Mouse (Mus musculus) left cerebral cortex, postnatal 25 days (tissue): ENCODE measurements around the gene Rims3. TPM values are rescaled to one million over a fixed set of nuclear protein-coding genes. Genes with fewer than 3 reads are reported as not detected.

Experiments
- DNase-seq, 2 experiments: peaks; one replicate each; pipeline ENCODE4 v3.0.0; 2022; ENCODE audit warnings: low spot score in 2 of 2, mixed read lengths in 1 of 2
- intact Hi-C: fragments of 180-260 bp; cut with DNase I; formaldehyde crosslinking; loops from one replicate; pipeline ENCODE4 v1.15.1; 2025
- total RNA-seq, 2 experiments: library from RNA; stranded (reverse); gene quantifications; 2 replicates each; pipeline ENCODE4 v1.2.3; 2021

Gene Rims3
- total RNA-seq, result 100 to 1,000 TPM in 1 of 2 experiments, 10 to 100 TPM in 1; 94.9 to 115 TPM

- peak; percentile 46 to 65 for DNase-seq
- intact Hi-C loops, result no loop called here
Observed at GRCm38 (mm10) chr4:120854588-120855319, at the start of gene Rims3. Rims3 (plus strand) TSS chr4:120854816.

GRCm38 (mm10) chr4:120805816-120806215 lies 48.8 kb upstream of the Rims3 start:
- intact Hi-C loops, result no loop called here
- no peak for DNase-seq

DNA sequence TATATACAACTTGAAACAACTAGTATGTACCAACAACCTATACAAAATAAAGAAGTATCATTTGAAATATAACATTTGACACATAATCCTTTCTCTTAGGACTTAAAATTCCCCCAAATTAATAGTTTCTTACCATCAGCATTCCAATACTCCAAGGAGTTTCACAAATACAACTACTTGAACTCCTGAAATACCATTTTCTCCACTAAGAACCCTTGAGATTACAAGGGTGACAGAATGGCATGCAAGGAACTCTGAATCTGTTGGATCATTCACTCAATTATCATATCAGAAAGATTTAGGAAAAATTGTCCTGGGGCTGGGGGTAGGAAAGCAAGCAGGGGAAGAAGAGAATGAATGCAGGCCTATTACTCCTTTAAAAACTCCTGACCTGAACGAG lies 40.9 kb upstream of the Rims3 start:
- intact Hi-C loops, result no loop called here
- DNase-seq, result no peak

DNA sequence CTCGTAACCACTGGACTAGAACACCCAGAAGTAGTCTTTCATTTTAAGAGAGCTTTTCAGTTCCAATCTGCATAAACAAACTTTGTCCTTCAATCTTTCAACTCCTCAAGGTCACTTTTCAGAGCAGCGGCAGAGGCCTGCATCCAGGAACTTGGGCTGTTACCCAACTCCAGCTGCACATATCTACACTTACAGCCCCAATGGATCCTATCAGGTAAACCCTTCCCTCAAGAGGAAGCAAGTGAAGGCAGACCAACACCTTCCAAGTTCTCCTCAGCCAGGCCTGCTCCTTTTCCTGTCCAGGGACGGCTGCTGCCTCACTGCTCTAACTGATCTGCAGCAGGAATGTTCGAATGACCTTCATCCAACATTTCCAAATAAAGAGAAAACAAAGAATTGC lies 40.4 kb upstream of the Rims3 start:
- DNase-seq, result no peak
- intact Hi-C loops, result no loop called here

GRCm38 (mm10) chr4:120815163-120815562 lies 39.5 kb upstream of the Rims3 start:
- no peak for DNase-seq
- intact Hi-C loops, result no loop called here

GRCm38 (mm10) chr4:120815622-120816334 lies 38.8 kb upstream of the Rims3 start:
- intact Hi-C loops, result no loop called here
- peak; percentile 85 to 97 for DNase-seq

DNA sequence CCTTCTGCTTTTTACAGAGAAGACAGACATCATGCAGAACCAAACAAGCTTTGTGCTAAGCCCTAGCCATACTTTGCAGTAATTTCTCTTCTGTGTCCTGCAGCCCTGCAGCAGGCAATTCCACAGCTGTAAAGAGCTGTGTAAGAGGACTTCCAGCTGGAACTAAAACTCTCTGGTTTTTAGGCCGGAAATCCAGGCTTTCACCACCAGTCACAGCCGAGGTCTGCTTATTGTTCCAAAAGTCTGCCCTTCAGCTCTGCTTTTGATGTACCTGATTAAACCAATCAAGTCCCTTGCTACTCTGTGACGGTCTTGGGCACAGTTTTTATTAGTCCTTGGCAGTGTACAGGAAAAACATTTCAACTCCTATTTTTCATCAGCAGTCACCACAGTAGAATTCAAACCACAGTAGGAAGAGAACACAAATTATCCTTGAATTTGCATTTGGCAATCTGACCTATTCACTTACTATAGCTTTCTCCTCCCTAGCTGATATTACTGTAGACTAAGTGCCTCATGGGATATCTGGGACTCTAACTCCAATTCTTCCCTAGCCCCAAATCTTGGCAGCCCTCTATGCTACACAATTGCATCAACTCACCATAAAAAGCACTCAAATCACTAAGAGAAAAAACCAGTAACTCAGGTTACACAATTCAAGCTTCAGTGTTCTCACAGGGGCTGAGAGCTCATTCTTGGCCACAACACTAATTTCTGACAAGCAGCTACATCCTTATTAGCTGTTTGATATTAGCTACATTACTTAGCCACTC lies 37.4 kb upstream of the Rims3 start:
- intact Hi-C loops, result no loop called here
- DNase-seq, result no peak

DNA sequence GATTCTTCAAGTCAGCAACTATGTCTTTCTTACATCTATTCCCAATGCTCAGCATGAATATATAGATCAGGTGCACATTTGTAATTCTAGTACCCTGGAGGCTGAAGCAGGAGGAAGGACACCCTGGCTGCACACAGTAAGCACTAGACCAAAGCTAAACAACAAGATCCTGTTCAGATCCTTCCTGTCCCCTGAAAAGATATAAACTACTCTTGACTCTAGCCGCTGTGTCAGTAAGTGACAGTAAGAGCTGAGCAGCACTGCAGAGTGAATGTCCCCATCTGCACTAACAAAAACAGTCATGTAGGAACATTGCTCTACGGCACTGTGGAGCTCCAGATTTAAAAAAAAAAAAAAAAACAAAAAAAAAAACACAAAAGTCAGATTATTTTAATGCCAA lies 36.7 kb upstream of the Rims3 start:
- DNase-seq, result no peak

GRCm38 (mm10) chr4:120819296-120819695 lies 35.3 kb upstream of the Rims3 start:
- intact Hi-C loops, result no loop called here

More for the DNA sequence above, 36.7 kb upstream of the Rims3 start:
- intact Hi-C loops, result no loop called here

DNA sequence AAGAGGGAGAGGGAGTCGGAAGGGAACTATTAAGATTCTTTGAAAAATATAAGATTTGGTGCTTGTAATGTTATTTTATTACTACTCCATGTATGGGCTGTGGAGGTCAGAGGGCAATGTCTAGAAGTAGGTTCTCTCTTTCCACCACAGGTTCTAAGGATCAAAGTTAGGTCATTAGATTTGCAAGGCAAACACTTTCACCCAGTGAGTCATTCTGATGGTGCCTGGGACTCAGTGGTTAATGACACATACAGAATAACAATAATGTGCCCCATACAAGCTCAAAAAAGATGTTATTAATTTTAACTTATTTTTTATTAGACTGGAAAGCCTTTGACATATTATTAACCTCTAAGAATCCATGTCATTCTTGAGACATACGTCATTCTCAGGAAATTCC lies 34.7 kb upstream of the Rims3 start:
- intact Hi-C loops, result no loop called here
- no peak for DNase-seq

More at GRCm38 (mm10) chr4:120819296-120819695, 35.3 kb upstream of the Rims3 start:
- DNase-seq, result no peak

DNA sequence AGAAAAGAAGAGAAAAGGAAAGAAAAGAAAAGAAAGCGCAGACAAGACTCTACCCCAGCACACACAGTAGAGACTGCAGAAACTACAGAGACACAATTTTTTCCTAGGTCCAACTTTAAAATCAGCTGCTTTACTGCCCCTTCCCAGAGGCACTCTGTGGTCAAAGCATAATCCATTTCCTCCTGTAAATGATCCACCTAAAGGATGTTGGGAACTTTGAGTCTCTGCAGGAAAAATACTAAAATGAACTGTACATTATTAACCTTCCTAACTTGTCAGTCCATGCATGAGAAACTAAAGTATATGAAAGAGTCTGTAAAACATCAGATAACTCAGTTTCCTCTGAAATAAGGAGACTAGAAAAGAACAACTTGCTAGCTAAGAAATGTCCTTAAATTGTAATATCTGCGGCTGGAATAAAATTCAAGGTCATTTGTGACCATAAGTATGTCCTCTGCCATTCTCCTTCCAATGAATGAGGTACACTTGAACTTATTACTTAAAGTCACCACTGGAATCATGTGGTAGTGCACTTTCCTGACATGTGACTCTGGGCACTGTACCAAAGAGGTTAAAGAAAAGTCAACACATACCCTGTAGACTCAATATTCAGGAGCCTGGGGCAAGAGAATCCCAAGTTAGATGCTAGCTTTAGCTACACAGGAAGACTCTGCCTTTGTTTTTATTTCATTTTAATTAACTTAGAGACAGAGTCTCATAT lies 32.3 kb upstream of the Rims3 start:
- intact Hi-C loops, result no loop called here
- no peak for DNase-seq

DNA sequence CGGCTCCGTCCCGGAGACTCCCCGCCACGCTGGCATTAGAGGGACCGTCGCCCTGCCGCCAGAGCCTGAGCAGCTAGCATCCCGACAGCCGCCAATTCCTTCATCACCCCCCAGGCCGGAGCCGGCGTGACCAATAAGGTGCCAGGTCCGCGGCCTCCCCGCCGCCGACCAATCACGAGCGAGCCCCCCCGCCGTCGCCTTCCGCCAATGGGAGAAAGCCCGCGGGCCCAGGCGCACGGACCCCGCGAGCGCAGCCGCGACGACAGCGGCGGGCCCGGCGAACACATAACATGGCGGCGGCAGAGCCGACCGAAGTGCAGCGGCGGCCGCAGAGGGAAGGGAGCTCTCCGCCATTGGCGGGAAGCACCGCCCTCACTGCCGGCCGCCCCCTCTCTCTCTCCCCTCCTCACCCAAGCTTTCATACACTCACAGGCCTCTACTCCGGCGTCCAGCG lies 29.5 kb upstream of the Rims3 start:
- DNase-seq, result peak; percentile 95 to 96
- intact Hi-C loops, result no loop called here

GRCm38 (mm10) chr4:120825577-120826326 lies 28.9 kb upstream of the Rims3 start:
- intact Hi-C loops, result no loop called here
- peak; percentile 96 to 98 for DNase-seq

DNA sequence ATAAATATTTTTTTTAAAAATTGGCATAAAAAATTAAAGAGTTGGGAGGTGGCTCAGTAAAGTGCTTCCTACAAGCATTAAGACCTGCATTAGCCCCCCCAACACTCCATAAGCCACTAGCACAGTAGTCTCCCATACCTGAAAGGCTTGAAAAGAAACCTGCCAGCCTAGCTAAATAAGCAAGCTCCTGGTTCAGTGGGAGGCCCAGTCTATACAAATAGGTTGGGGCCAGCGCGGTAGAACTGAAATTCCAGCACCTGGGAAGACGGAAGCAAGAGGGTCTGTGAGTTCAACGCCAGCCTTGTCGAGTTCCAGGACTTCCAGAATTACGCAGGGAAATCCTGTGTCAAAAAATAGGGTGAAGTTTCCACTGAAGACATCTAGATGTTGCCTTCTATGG lies 28.2 kb upstream of the Rims3 start:
- intact Hi-C loops, result no loop called here
- no peak for DNase-seq

DNA sequence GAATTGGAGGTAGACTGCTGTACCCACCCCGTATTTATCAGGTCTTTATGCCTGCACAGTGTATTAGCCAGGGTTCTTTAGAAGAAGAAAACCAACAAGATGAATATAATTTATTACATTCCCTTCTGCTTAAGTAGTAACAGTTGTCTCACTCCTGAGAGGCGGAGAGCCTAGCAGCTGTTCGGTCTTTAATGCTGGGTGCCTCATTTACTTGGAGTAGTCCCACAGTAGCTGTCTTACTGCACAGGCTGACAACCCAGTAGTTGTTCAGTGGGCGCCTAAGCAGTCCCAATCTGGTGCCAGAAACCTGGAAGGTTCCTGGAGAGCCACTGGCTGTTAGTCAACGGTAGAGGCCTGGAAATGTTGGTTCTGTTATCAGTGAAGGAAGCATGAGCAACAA lies 23.8 kb upstream of the Rims3 start:
- no peak for DNase-seq
- intact Hi-C loops, result no loop called here

DNA sequence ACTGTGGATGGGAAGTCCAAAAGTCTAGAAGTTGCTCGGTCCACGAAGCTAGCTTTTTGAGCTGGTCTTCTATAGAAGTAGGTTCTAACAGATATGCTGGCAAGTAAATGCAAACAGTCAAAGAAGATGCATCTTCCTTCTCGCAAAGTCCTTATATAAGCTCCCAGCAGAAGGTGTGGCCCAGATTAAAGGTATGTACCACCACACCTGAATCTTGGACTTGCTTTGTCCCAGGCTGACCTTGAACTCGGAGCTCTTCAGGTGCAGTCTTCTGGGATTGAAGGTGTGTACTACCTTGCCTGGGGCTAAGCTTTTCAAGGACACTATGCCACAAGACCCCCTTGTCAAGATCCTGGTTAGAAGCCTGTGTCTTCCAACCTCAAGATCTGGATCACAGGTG lies 23.1 kb upstream of the Rims3 start, which contains the start of gene Nfyc:
TSS of gene Nfyc (minus strand) at position 101 of the 400 bp plus-strand sequence.
- DNase-seq, result no peak
- intact Hi-C loops, result no loop called here

GRCm38 (mm10) chr4:120841342-120841741 lies 13.3 kb upstream of the Rims3 start:
- no peak for DNase-seq
- intact Hi-C loops, result no loop called here

DNA sequence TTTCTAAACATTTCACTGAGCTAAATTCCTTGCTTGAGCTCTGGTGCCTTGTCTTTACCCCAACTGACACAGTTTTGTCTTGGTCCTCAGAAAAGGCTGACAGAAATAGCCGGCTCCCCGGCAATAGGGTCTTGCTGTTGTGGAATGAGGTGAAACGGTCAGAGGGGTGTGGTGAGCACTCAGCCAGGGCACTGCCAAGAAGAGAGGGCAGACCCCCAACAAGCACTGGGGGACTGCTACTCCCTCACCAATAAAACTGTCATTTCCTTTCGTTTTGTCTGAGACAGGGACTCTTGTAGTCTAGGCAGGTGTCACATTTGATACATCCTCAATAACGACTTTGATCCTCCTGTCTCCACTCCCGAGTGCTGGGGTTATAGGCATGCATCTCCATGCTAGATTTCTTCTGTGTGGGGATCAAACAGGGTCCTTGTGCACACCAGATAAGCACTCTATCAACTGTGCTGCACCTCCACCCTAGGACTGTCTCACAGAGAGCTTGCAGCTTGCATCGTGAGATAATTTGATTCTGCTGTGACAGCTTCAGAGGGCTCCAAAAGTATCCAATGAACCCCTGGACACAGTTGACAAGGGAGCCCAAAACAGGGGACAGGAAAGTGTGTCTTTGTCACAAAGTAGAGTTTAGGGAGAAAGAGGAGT lies 10.1 kb upstream of the Rims3 start:
- DNase-seq, result no peak
- intact Hi-C loops, result no loop called here
